Mouse (Mus musculus): ENCODE data around the gene Pnkp. TPM values are rescaled to one million over a fixed set of nuclear protein-coding genes. Genes with fewer than 3 reads are reported as not detected.

Gene Pnkp
- polyA plus RNA-seq, 1 experiment, result 67.3 TPM

GRCm38 (mm10) chr7:44856265-44856916, 548 bp upstream of the Pnkp start:
- H3K4me3 ChIP-seq (ENCODE audit: extremely low read depth, insufficient read depth, insufficient read length), result no peak overlapping the region
- H3K27me3 ChIP-seq (ENCODE audit: control insufficient read depth, insufficient read depth, low read length), result no peaks in the 10 kb centered on the region
- H3K27ac ChIP-seq (ENCODE audit: insufficient read depth, low read length), result peak overlapping the region; percentile 78
- peaks cover 16% of the 10 kb centered on the region; the same call in 1 of the 2 replicates for H3K4me1 ChIP-seq (ENCODE audit: control insufficient read depth, insufficient read depth, insufficient read length)
- 35% methylated on average over 9 of the region's 9 CpGs for WGBS
- TF ChIP-seq CTCF (IDR thresholded peaks at IDR 0.05; ENCODE audit: extremely low read depth, insufficient read depth, insufficient read length, insufficient replicate concordance), result no peak
- no peak for TF ChIP-seq POLR2A (IDR thresholded peaks at IDR 0.05; ENCODE audit: low read depth, low read length)
- peaks cover under 1% of the 10 kb centered on the region; the same call in 1 of the 2 replicates for H3K36me3 ChIP-seq (ENCODE audit: control insufficient read depth, insufficient read depth, low read length)
- DNase-seq (ENCODE audit: low read depth in 1 of 2, low spot score in 2 of 2), result no peak

- WGBS, result 38% methylated on average over 8 of the region's 8 CpGs
- Histone ChIP-seq H3K36me3 (ENCODE audit: control insufficient read depth, insufficient read depth, low read length) (peaks cover 8% of the 10 kb centered on the region; the same call in 1 of the 2 replicates), H3K27me3 (ENCODE audit: control insufficient read depth, insufficient read depth, low read length) (no peaks in the 10 kb centered on the region), H3K4me3 (ENCODE audit: extremely low read depth, insufficient read depth, insufficient read length) (peak overlapping the region; percentile 15; the same call in 1 of the 2 replicates), H3K4me1 (ENCODE audit: control insufficient read depth, insufficient read depth, insufficient read length) (peaks cover 16% of the 10 kb centered on the region; the same call in 1 of the 2 replicates), H3K27ac (ENCODE audit: insufficient read depth, low read length) (no peak overlapping the region)
- no peak for DNase-seq (ENCODE audit: low read depth in 1 of 2, low spot score in 2 of 2)
- TF ChIP-seq POLR2A (IDR thresholded peaks at IDR 0.05; ENCODE audit: low read depth, low read length) (no peak), CTCF (IDR thresholded peaks at IDR 0.05; ENCODE audit: extremely low read depth, insufficient read depth, insufficient read length, insufficient replicate concordance) (no peak)
These were observed 966 bp downstream of the Pnkp start for GRCm38 (mm10) chr7:44857905-44858304.

GRCm38 (mm10) chr7:44859896-44860295, 3.0 kb downstream of the Pnkp start:
- H3K27me3 ChIP-seq (ENCODE audit: control insufficient read depth, insufficient read depth, low read length), result no peaks in the 10 kb centered on the region
- TF ChIP-seq POLR2A (IDR thresholded peaks at IDR 0.05; ENCODE audit: low read depth, low read length) (no peak), CTCF (IDR thresholded peaks at IDR 0.05; ENCODE audit: extremely low read depth, insufficient read depth, insufficient read length, insufficient replicate concordance) (no peak)
- H3K36me3 ChIP-seq (ENCODE audit: control insufficient read depth, insufficient read depth, low read length), result peaks cover 23% of the 10 kb centered on the region
- H3K4me1 ChIP-seq (ENCODE audit: control insufficient read depth, insufficient read depth, insufficient read length), result peaks cover 9% of the 10 kb centered on the region; the same call in 1 of the 2 replicates
- no peak overlapping the region for H3K4me3 ChIP-seq (ENCODE audit: extremely low read depth, insufficient read depth, insufficient read length)
- 93% methylated on average over 11 of the region's 11 CpGs for WGBS
- DNase-seq (ENCODE audit: low read depth in 1 of 2, low spot score in 2 of 2), result no peak
- no peak overlapping the region for H3K27ac ChIP-seq (ENCODE audit: insufficient read depth, low read length)

- no peak overlapping the region for H3K4me3 ChIP-seq (ENCODE audit: extremely low read depth, insufficient read depth, insufficient read length)
- H3K4me1 ChIP-seq (ENCODE audit: control insufficient read depth, insufficient read depth, insufficient read length), result peaks cover 4% of the 10 kb centered on the region; the same call in 1 of the 2 replicates
- peaks cover 23% of the 10 kb centered on the region for H3K36me3 ChIP-seq (ENCODE audit: control insufficient read depth, insufficient read depth, low read length)
- H3K27me3 ChIP-seq (ENCODE audit: control insufficient read depth, insufficient read depth, low read length), result no peaks in the 10 kb centered on the region
- H3K27ac ChIP-seq (ENCODE audit: insufficient read depth, low read length), result no peak overlapping the region
- TF ChIP-seq POLR2A (IDR thresholded peaks at IDR 0.05; ENCODE audit: low read depth, low read length) (no peak), CTCF (IDR thresholded peaks at IDR 0.05; ENCODE audit: extremely low read depth, insufficient read depth, insufficient read length, insufficient replicate concordance) (peak; percentile 93)
- WGBS, result 71% methylated on average over 22 of the region's 22 CpGs
- peak in 1 of 2 experiments; percentile 66 for DNase-seq (ENCODE audit: low read depth in 1 of 2, low spot score in 2 of 2)
These were observed 3.9 kb downstream of the Pnkp start for GRCm38 (mm10) chr7:44860576-44861428.

- Histone ChIP-seq H3K27me3 (ENCODE audit: control insufficient read depth, insufficient read depth, low read length) (no peaks in the 10 kb centered on the region), H3K27ac (ENCODE audit: insufficient read depth, low read length) (no peak overlapping the region), H3K4me3 (ENCODE audit: extremely low read depth, insufficient read depth, insufficient read length) (no peak overlapping the region), H3K4me1 (ENCODE audit: control insufficient read depth, insufficient read depth, insufficient read length) (peaks cover 4% of the 10 kb centered on the region; the same call in 1 of the 2 replicates), H3K36me3 (ENCODE audit: control insufficient read depth, insufficient read depth, low read length) (peaks cover 23% of the 10 kb centered on the region)
- DNase-seq (ENCODE audit: low read depth in 1 of 2, low spot score in 2 of 2), result no peak
- no peak for TF ChIP-seq POLR2A (IDR thresholded peaks at IDR 0.05; ENCODE audit: low read depth, low read length)
- TF ChIP-seq CTCF (IDR thresholded peaks at IDR 0.05; ENCODE audit: extremely low read depth, insufficient read depth, insufficient read length, insufficient replicate concordance), result no peak
- 92% methylated on average over 14 of the region's 14 CpGs for WGBS
These were observed 4.5 kb downstream of the Pnkp start for GRCm38 (mm10) chr7:44861429-44861816.

GRCm38 (mm10) chr7:44862434-44862833, 5.5 kb downstream of the Pnkp start:
- Histone ChIP-seq H3K27me3 (ENCODE audit: control insufficient read depth, insufficient read depth, low read length) (no peaks in the 10 kb centered on the region), H3K36me3 (ENCODE audit: control insufficient read depth, insufficient read depth, low read length) (peaks cover 23% of the 10 kb centered on the region), H3K27ac (ENCODE audit: insufficient read depth, low read length) (no peak overlapping the region), H3K4me3 (ENCODE audit: extremely low read depth, insufficient read depth, insufficient read length) (no peak overlapping the region), H3K4me1 (ENCODE audit: control insufficient read depth, insufficient read depth, insufficient read length) (peaks cover 9% of the 10 kb centered on the region; the same call in 1 of the 2 replicates)
- DNase-seq (ENCODE audit: low read depth in 1 of 2, low spot score in 2 of 2), result no peak
- TF ChIP-seq POLR2A (IDR thresholded peaks at IDR 0.05; ENCODE audit: low read depth, low read length) (no peak), CTCF (IDR thresholded peaks at IDR 0.05; ENCODE audit: extremely low read depth, insufficient read depth, insufficient read length, insufficient replicate concordance) (no peak)
- 96% methylated on average over 8 of the region's 8 CpGs for WGBS

Measured in spleen, adult 2 months (tissue).